Mouse (Mus musculus) cerebellum, adult 8-10 months (tissue): ENCODE measurements around the gene Snapc5.
A peak's percentile ranks its signal among the peaks of the same experiment; 100 is the strongest.
"Not testable (repeated sequence)": the region's sequence is repeated elsewhere in the genome, so short reads cannot be mapped to it uniquely, and the experiment has no call there.

Source experiments
- DNase-seq: peaks from one replicate; pipeline ENCODE4 v3.0.0; 2022

Gene Snapc5

DNA sequence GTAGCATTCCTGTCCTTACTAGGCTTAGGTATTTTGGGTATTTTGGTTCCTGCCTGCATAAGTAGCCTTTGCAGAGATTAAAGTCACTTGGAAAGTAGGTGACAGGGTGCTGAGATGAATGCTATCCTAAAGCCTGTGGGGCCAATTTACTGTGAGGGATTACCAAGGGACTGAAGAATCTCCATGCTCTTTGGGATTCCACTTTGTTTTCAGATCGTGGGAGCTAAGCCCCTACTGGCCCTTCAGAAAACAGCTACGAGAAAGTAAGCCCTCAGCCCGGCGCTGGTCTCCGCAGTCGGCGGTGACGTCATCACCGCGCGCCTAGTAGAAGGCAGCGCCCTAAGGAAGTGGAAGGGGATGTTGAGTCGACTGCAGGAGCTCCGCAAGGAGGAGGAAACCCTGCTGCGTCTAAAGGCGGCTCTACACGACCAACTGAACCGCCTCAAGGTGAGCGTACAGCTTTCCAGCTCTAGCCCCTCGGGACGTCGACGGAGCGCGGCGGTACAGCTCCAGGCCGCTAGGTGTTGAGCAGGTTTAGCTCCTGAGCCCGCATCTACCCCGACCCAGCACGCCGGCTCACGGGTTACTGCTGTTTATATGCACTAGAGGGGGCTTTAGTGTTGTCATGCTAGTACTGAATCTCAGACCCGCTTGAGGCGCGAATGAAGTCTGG, at the start of gene Snapc5:
TSS of gene Snapc5 (plus strand) at position 301 of the 673 bp plus-strand sequence.
- DNase-seq = peak; percentile 81

DNA sequence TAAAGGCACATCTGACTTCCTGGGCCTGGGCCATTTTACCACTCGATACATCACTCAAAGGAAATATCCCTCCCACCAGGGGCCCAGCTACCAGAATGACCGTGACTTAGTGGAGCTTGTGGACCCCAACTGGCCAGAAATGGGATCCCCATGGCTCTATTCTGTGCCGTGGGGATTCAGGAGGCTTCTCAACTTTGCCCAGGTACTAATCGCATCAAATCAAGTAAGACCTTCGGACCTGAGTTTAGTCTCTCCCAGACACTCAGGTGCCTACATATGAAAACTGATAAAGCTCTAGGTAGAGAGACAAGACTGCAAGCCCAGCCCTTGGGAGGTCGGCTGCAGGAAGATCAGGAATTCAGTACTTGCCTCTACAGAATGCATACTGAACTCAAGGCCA, 47.5 kb upstream of the Snapc5 start:
- DNase-seq = no peak

DNA sequence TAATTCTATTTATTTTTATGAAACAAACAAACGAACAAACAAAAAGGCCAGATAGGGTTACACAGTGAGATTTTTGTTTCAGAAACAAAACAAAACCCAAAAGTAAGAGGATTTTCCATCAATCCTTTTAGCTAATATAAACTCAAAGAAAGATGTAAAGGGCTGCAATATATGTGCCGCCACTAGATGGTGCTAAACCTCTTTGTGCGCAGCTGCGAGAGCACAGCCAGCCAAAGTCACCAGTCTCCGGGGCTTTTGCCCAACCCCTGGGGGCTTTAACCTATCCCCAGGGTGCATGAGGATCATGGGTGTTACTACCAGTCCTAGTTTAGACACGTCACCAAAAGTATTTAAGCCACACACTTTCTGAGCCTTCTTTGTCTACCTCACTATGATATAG, 40.2 kb upstream of the Snapc5 start:
- peak; percentile 48 for DNase-seq

DNA sequence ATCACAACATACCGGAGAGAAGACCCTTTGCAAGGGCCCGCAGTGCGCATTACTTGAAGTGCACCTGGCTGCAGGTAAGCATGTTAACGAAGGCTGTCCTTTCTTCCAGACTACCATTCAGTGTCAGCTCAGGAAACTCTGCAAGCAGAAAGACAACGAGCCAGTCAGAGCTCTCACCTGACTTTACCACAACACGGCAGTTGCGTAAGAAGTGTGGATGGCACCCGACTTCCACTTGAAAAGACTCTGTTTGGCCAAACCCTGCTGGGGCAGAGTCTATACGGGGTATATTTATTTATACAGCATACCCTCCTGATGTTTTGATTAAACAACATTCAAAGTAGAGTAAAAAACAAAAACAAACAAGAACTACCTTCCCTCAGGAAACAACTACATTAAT, 39.2 kb upstream of the Snapc5 start:
- no peak for DNase-seq

DNA sequence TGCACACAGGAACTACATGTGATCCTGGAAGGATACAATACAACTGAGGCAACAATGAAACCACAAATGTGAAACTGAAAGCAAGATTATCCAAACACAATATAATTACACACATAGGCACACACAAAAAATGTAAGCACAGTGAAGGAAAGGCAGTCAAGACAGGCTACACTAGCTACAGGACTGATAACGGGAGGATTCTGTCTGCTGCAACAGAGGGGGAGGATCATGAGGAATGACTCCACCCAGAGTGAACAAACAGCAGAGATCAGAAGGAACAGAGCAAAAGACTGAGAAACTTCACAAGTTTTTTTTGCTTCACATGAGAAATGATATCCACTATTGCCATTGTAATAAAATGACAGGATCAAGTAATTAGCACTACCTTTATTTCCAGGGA, 22.4 kb upstream of the Snapc5 start:
- DNase-seq = no peak

DNA sequence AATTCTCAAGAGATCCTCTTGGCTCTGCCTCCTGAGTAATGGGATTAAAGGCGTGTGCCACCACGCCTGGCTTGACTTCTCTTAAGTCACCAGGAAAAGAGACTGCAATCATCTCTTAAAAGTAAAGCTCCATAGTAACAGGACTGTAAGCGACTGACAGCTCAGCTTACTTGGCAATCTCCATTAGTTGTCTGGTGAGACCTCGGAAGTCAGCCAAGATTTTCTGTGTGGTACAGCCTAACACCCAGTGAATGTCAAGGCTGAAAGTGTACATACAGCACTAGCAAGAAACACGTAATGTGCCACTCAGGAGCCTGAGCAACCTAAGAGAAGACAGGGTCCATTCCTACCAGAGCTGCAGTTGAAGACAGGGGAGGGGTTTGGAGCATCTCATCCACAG, 18.6 kb upstream of the Snapc5 start:
- DNase-seq = no peak

DNA sequence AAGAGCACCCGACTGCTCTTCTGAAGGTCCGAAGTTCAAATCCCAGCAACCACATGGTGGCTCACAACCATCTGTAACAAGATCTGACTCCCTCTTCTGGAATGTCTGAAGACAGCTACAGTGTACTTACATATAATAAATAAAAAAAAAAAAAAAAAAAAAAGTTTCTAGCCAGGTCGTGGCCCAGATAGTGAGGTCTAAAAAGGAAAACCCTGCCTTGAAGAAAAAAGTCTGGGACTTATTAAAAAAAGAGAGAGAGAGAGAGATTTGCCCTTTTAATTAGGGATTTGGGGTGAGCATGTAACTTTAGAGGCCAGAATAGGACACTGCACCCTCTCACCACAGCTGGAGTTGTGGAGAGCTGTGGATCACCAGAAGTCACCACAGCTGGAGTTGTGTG, 9.1 kb upstream of the Snapc5 start:
- not testable (repeated sequence) for DNase-seq

DNA sequence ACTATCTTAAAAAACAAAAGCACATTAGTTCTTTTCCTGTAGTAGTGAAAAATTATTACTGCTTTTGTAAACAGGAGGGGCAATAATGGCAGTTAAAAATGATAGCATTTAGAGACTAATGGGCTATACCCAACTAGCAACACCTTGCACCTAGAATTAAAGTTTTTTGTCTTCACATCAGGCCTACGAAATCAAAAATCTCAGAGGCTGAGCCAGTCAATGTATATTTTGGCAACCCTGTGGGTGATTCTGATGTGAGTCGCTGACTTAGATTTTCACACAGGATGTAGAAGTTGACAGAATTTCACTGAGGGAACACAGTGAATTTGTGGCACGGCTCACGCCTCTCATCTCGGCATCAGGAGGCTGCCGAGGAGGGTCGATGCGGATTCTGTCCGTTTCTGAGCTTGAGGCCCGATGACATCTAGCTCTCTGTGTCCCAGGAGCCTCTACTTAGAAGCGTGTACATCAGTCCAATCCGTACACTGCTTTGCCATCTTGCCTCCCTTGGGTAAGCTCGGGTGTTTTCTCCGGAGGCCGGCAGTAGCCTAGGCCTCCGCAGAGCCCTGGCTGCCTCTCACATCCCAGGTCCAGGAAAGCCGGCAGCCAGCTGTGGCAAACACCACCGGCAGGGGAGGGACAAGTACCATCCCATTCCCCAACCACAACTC, 6.8 kb upstream of the Snapc5 start:
- no peak for DNase-seq

DNA sequence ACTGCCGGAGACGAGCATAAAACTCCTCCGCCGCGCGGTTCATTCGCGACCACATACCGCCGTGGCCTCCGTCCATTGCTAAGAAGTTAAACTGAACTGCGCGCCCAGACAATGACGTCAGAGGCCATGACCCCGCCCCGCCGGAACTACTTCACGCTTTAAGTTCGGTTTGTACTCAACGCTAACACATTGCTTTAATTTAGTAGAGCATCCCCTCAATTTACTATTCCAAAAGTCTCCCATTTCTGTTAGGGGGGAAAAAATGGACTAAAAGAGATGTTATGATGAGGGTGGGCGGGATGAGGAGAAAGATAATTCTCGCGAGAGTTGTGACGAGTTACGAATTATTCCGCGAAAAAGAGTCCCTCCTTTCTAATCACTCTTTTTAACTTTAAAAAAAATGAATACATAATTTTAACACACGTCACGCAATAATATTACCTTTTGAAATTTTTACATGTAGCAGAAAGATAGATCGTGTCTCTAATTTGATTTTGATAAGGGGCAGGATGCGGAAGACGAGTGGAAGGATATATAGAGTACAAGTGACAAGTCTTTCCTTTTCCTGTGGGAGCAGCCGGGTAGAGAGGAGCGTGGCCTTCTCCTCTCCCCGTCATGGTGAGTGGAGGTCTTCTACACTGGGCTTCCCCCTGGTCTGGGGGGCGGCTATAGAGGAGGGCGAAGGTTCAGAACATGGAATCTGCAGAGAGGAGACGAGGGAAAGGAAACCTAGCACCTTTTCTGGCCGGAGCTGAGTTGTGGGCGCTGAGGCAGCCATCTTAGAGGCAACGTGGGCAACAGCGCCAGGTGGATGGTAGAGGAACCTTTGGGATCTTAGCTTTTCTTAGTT, 6.0 kb upstream of the Snapc5 start, which contains the start of the genes Zwilch and Rpl4:
TSS of gene Zwilch (minus strand) at position 289 of the 850 bp plus-strand sequence.
TSS of gene Rpl4 (plus strand) at position 560 of the 850 bp plus-strand sequence.
- DNase-seq = peak; percentile 83

DNA sequence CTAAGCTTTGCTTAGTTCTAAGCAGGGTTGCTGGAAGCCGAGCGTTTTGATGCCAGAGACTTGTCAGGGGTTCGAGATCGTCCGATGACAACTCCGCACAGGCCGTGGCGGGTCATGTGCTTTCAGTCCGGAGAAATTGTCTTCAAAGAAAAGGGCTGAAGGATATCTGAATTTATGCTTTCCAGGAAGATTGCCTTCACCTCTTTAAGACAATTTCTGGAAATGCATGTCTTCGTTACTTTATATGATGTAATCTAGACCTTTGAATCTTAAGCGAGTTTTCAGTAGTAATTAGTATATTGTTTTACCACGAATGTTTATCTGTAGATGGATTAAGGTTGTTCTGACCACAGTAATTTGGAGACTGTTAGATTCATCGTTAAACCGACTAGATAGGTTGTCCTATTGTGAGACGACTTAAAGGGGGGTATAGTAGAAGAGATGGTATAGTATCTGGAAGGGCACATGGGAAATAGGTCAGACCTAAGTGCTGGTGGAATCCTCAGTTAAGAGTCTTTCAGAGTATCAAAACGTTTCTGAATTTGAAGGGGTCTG, 5.3 kb upstream of the Snapc5 start:
- no peak for DNase-seq

DNA sequence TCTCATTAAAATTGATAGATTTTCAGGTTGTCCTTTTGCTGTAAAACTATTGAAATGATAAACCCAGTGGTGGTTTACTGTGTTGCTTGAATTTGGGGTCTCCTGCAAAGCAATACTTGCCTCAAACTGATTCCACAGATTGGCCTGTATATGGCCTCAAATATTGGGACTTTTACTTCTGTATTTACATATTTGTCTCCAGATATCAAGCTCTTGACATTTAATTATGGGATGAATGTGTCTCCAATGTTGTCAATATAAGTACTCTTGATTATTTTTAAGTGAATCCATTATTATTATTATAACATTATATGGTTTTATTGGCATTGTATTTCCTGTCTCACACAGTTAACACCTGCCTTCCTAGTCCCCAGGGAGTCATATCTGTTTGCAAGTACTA, 4.7 kb upstream of the Snapc5 start:
- no peak for DNase-seq

DNA sequence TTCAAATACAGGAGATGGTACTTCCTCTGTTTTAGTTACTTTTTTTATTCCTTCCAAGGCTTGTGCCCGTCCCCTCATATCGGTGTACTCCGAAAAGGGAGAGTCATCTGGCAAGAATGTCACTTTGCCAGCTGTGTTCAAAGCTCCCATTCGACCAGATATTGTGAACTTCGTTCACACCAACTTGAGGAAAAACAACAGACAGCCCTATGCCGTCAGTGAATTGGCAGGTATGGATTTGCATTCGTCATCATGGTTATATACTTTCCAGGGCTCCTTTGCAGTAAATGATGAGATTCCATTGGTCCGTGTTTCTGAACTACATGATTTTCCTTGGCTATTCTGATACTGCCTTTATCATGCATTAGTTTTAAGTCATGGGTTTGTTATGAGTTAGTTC, 4.3 kb upstream of the Snapc5 start:
- DNase-seq = no peak

DNA sequence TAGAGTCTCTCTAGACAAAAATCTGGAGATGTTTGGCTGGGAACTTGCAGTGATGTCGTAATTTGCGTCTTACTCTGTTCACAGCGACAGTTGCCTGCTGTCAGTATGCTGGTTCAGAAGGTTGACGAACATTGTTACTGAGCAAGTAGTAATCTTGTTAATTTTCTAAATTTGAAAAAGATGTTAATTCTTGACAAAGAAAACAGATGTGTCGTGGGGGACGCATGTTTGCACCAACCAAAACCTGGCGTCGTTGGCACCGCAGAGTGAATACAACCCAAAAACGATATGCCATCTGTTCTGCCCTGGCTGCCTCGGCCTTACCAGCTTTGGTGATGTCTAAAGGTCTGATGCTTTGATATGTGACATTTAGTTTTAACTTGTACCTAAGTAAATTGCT, 3.7 kb upstream of the Snapc5 start:
- no peak for DNase-seq

DNA sequence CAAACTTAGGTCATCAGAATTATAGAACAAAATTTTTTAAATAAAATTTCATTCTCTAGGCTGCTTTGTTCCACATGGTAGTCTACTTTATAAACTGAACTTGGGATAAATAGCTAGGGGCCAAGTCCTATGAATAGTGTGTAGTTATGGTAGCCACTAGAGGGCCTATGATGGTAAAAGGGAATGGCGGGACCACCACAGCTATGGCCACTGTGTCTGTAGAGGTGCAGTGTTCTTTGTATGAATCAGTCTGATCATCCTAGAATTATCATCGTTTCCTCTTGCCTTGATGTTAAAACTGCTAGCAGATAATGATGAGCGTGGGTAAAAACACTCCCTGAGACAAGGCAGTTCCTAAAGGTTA, 482 bp upstream of the Snapc5 start:
- no peak for DNase-seq

DNA sequence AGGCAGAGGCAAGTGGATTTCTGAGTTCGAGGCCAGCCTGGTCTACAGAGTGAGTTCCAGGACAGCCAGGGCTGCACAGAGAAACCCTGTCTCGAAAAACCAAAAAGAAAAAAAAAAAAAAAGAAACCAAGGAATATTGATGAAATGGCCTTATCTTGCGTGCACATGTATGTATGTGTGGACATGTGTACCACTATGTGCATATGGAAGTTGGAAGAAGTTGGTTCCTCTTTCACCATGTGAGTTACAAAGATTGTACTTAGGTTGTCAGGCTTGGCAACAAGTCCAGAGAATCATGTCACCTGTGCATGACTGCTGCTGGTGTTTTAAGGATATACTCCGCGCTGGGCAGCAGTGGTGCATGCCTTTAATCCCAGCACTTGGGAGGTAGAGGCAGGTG, 4.2 kb downstream of the Snapc5 start:
- DNase-seq = not testable (repeated sequence)

DNA sequence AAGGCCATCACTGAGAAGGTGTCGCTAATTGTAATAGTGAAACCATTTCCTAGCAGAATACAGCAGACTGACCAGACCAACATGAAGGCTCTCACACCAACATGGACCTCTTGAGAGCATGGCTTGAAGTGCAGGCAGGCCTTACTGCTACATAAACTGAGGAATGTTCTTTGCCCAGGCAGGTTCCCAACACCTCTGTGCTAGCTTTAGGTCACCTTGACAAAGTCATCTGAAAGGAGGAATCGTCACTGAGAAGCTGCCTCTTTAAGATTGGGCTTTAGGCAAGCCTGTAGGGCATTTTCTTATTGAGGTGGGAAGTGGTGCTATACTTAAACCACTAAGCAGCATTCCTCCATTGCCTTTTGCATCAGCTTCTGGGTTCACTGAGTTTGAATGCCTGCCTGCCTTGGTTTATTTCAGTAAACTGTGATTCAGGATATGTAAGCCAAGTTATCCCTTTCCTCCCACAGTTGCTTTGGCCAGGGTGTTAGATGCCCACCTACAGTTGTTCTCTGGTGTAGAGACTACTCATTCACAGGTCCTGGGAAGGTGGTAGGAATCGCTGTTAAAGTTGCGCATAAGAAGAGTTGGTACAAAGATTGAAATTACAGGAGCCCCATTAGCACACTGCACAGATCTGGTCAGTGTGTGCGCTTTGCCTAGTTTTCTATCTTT, 5.2 kb downstream of the Snapc5 start:
- no peak for DNase-seq

DNA sequence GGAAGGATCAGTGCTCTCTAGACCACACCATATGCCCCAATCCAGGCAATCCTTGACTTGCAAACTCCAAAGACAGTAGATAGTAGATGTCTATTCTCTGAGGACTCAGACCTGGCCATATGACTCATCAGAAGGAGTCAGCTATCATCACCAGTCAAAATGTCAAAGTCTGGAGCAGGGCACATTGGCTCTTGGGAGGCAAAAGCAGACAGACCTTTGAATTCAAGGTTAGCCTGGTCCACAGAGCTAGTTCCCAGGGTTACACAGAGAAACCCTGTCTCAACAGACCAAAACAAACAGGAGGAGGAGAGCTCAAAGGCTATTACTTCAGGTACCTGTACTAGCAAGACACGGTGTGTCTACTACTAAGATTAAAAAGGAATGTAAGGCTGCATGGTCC, 14.8 kb downstream of the Snapc5 start:
- DNase-seq = no peak

DNA sequence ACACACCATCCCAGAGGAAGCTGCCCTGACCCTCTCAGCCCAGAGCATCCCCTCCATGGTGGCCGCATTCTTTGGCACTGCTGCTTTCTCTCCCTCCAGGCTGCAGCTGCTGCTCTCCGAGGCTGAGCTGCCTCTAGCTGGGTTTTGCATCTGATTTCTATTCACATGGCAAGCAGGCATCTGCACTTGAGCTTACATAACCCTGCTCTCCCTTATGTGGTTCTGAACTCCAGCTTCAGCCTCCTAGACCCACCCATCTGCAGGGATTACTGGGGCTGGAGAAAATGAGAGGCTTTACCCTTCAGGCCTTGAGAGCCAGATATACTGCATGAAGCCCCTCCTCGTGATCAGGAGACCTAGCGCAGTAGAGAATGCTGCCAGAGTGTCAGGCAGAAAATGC, 16.5 kb downstream of the Snapc5 start:
- DNase-seq = no peak

DNA sequence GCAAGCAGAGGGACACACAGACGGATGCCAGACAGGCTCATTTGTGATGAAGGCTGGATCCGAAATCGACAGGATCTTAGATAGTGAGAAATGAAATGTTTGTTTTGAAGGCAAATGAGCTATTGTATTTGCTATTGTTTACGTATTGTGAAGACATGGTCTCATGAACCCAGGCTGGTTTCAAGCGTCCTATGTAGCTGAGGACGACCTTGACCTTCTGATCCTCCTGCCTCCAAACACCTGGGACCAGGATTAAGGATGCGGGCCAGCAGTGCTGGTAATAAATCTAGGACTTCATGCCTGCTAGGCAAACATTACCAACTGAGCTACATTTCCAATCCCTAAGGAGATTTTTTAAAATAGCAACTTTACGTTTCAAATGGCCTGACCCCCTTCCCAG, 18.4 kb downstream of the Snapc5 start:
- DNase-seq = no peak

DNA sequence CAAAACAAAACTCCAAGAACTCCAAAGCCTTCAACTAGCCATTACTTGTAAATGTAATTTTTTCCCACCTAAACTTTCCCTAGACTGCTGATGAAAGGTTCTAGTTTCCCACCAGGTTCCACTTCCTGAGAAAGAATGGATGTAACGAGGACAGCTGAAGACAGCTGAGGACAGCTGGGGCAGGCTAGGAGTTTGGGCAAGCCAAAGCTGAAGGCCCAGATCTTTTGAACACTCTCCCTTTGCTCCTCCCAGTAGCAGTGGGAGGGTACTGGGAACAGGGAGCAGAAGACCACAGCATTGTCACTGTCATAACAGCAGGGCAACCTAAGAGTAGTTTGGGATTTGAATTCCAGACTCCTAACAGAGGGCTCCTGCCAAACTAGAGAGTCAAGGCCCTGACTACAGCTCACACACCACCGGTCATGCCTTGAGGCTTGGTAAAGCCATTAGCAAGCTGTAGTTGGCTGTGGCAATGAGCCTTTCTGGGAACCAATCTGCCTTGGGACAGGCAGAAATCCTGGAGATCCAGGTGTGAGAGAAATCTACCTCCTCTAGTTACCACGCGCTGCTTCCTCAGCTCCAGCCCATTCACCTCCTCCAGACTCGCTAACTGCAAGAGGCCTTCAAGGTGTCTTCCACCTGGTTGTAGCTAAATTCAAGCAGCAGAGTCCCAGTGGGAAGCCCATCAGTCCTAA, 19.1 kb downstream of the Snapc5 start:
- no peak for DNase-seq

DNA sequence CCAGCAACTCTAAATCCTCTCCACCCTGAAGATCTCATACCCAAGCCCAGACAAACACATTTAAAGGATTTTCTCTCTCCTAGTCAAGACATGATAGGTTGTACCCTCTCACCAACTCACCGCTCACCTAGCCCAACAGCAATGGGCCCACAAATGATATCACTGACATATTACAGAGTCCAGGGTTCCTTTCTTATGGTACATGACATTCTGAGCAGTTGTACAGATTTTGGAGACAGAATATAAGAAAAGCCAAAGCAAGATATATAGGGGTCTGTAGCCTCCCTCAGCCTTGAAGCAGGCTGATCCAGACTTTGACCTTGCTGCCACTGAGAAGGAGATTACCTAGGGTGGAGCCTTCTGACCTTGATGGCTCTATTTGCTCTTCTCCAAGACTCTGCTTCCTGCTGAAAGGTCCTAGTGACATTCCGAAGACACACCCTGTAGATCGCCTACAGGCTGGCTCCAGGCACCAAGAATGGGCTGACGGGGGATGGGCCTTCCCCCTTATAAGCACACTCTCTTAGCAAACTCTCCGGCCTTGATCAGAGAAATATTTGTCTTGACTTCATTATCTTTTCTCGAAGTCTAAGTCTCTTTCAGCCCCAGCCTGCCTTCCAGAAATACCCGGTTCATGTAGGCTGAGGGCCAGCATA, 19.8 kb downstream of the Snapc5 start:
- DNase-seq = not testable (repeated sequence)

DNA sequence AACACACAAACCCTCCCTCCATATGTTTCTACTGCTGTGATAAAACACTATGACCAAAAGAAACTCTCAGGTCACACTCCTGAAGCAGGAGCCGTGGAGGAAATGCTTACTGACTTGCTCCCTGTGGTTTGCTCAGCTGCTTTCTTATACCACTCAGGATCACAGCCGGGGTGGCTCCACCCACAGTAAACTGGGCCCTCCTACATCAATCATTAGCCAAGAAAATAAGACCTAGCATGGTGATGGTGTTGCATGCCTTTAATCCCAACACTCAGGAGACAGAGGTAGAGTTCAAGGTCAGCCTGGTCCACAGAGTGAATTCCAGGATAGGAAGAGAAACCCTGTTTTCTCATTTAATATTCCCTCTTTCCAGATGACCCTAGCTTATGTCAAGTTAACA, 20.8 kb downstream of the Snapc5 start:
- DNase-seq = no peak
